Mouse (Mus musculus) embryonic fibroblast, embryonic 13.5 days (primary cell): ENCODE data around the gene Trim71.

Experiments used
- CTCF ChIP-seq: IDR thresholded peaks from 2 replicates; pipeline ENCODE4 v1.5.1; 2011; ENCODE audit warnings: mild to moderate bottlenecking, control low read depth, low read length, moderate library complexity, borderline replicate concordance; ENCODE audit not compliant: insufficient read depth
- POLR2A ChIP-seq: IDR thresholded peaks from 2 replicates; pipeline ENCODE4 v1.6.1; 2011; ENCODE audit warnings: low read depth, mild to moderate bottlenecking, control low read depth, low read length, moderate library complexity

DNA sequence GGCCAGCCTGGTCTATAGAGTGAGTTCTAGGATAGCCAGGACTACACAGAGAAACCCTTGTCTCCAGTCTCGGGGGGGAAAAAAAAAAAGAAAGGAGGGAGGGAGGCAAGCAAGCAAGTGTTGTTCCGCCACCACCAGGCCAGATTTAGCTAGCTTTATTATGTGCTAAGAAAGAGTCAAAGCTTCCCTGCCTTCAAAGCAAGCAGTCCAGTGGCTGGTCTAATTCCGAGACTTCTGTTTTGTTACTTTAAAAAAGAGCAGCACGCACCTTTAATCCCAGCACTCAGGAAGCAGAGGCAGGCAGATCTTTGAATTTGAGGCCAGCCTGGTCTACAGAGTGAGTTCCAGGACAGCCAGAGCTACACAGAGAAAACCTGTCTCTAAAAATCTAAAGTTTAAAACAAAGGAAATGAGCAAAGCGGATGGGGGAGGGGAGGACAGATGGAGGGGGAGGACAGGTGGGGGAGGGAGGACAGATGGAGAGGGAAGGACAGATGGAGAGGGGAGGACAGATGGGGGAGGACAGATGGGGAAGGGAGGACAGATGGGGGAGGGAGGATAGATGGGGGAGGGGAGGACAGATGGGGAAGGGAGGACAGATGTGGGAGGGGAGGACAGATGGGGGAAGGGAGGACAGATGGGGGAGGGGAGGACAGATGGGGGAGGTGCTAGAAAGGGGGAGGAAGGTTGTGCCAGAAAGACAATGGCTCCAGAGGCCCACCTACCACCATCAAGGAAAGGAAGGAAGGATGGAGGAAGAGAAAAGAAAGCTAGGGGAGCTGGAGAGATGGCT is 4.7 kb upstream of the Trim71 start:
- no peak for TF ChIP-seq CTCF
- TF ChIP-seq POLR2A, result no peak
